Mouse (Mus musculus) stomach, postnatal 0 days (tissue): Measurements from ENCODE around the gene Gas6. TPM values are rescaled to one million over a fixed set of nuclear protein-coding genes. Genes with fewer than 3 reads are reported as not detected.

ENCODE experiments used
- ATAC-seq: fragments of 200-750 bp; cut with Nextera tagmentation; 2 replicates; pipeline ENCODE4 v1.8.0; 2017; ENCODE audit not compliant: low FRiP score, low TSS enrichment
- DNase-seq: peaks from one replicate; pipeline ENCODE4 v3.0.0-alpha.2; 2016; ENCODE audit warnings: low spot score
- H3K27ac ChIP-seq: fragments of 300-500 bp; sonication (generic); replicated peaks from 2 replicates; pipeline ENCODE4 v1.5.1; 2014; ENCODE audit warnings: mild to moderate bottlenecking, control low read depth
- H3K27me3 ChIP-seq: fragments of 300-500 bp; sonication (generic); 2 replicates; pipeline ENCODE4 v1.6.1; 2014; ENCODE audit warnings: low read length; ENCODE audit not compliant: control insufficient read depth, insufficient read depth
- H3K36me3 ChIP-seq: fragments of 300-500 bp; sonication (generic); 2 replicates; pipeline ENCODE4 v1.6.1; 2014; ENCODE audit warnings: low read length, mixed read lengths; ENCODE audit not compliant: control insufficient read depth, insufficient read depth
- H3K4me1 ChIP-seq: fragments of 300-500 bp; sonication (generic); replicated peaks from 2 replicates; pipeline ENCODE4 v1.6.1; 2014; ENCODE audit warnings: antibody characterized with exemption; ENCODE audit not compliant: control insufficient read depth, insufficient read depth
- H3K4me2 ChIP-seq: fragments of 300-500 bp; sonication (generic); replicated peaks from 2 replicates; pipeline ENCODE4 v1.6.1; 2014; ENCODE audit warnings: low read depth, mild to moderate bottlenecking, control low read depth, moderate library complexity
- H3K4me3 ChIP-seq: fragments of 300-500 bp; sonication (generic); 2 replicates; pipeline ENCODE4 v1.5.1; 2014; ENCODE audit warnings: low read depth, low read length, control low read depth
- H3K9ac ChIP-seq: fragments of 300-500 bp; sonication (generic); 2 replicates; pipeline ENCODE4 v1.6.1; 2014; ENCODE audit warnings: mild to moderate bottlenecking, low read length, control low read depth, mixed read lengths
- H3K9me3 ChIP-seq: fragments of 300-500 bp; sonication (generic); 2 replicates; pipeline ENCODE4 v1.6.1; 2016; ENCODE audit warnings: low read length; ENCODE audit not compliant: control insufficient read depth
- CTCF ChIP-seq: IDR thresholded peaks from 2 replicates; pipeline ENCODE4 v1.5.1; 2016; ENCODE audit warnings: antibody characterized with exemption, low read depth, mild to moderate bottlenecking, moderate library complexity
- EP300 ChIP-seq: optimal IDR thresholded peaks from 2 replicates; pipeline ENCODE3; 2016; ENCODE audit warnings: antibody characterized with exemption
- WGBS: fragments of 180-500 bp; shearing (Covaris S2); extraction: QIAGEN DNeasy Blood & Tissue Kit; methylation state at CpG from one replicate; pipeline ENCODE4 v1.1.7; 2014; 5-methylcytosine and 5-hydroxymethylcytosine counted together
- polyA plus RNA-seq: library from polyadenylated mRNA; unstranded; fragments of >200 nt; fragmentation: Nextera tagmentation; extraction: Ambion mirVana; gene quantifications from 2 replicates; pipeline ENCODE4 v1.2.1, GENCODE M21; 2015

Gene Gas6
- polyA plus RNA-seq, 1 experiment from 2014 or later, result 197 TPM

- Histone ChIP-seq H3K27ac (0 out of 2 replicates have a peak overlapping the region, but pooled peaks have one; percentile 40), H3K9ac (no peak overlapping the region), H3K4me2 (no peak overlapping the region), H3K36me3 (no peaks in the 10 kb centered on the region), H3K4me3 (no peak overlapping the region), H3K27me3 (no peaks in the 10 kb centered on the region), H3K9me3 (no peaks in the 10 kb centered on the region), H3K4me1 (peaks cover 3% of the 10 kb centered on the region; the same call in 1 of the 2 replicates)
- DNase-seq (no peak), ATAC-seq (no peak)
- WGBS, result 53% methylated on average over 6 of the region's 6 CpGs
- no peak for TF ChIP-seq EP300
- TF ChIP-seq CTCF, result no peak
These were observed 26.1 kb upstream of the Gas6 start for GRCm38 (mm10) chr8:13520349-13520748.

- no peak overlapping the region for H3K4me3 ChIP-seq
- 60% methylated on average over 9 of the region's 9 CpGs for WGBS
- no peaks in the 10 kb centered on the region for H3K27me3 ChIP-seq
- TF ChIP-seq CTCF (no peak), EP300 (no peak)
- peaks cover 3% of the 10 kb centered on the region; the same call in 1 of the 2 replicates for H3K4me1 ChIP-seq
- ATAC-seq (no peak), DNase-seq (no peak)
- no peak overlapping the region for H3K27ac ChIP-seq
- no peaks in the 10 kb centered on the region for H3K36me3 ChIP-seq
- no peak overlapping the region for H3K4me2 ChIP-seq
- no peak overlapping the region for H3K9ac ChIP-seq
- H3K9me3 ChIP-seq, result no peaks in the 10 kb centered on the region
These were observed 25.2 kb upstream of the Gas6 start for GRCm38 (mm10) chr8:13519503-13519902.

GRCm38 (mm10) chr8:13517284-13517781 lies 23.0 kb upstream of the Gas6 start:
- no peaks in the 10 kb centered on the region for H3K9me3 ChIP-seq
- WGBS, result 65% methylated on average over 6 of the region's 6 CpGs
- no peak overlapping the region for H3K9ac ChIP-seq
- no peak overlapping the region for H3K4me3 ChIP-seq
- no peaks in the 10 kb centered on the region for H3K36me3 ChIP-seq
- H3K27me3 ChIP-seq, result no peaks in the 10 kb centered on the region
- TF ChIP-seq CTCF (no peak), EP300 (no peak)
- H3K4me2 ChIP-seq, result no peak overlapping the region
- peaks cover 3% of the 10 kb centered on the region; the same call in 1 of the 2 replicates for H3K4me1 ChIP-seq
- H3K27ac ChIP-seq, result peak overlapping the region; percentile 82
- no peak for DNase-seq
- 0 out of 2 replicates have a peak, but pooled peaks have one; percentile 28 for ATAC-seq

- Histone ChIP-seq H3K4me3 (no peak overlapping the region), H3K9ac (no peak overlapping the region), H3K4me2 (no peak overlapping the region), H3K27ac (peak overlapping the region; percentile 82), H3K27me3 (no peaks in the 10 kb centered on the region), H3K9me3 (no peaks in the 10 kb centered on the region), H3K4me1 (peaks cover 3% of the 10 kb centered on the region; the same call in 1 of the 2 replicates), H3K36me3 (no peaks in the 10 kb centered on the region)
- WGBS, result 52% methylated on average over 5 of the region's 5 CpGs
- DNase-seq (no peak), ATAC-seq (no peak)
- no peak for TF ChIP-seq CTCF
- no peak for TF ChIP-seq EP300
These were observed 22.4 kb upstream of the Gas6 start for GRCm38 (mm10) chr8:13516728-13517127.

GRCm38 (mm10) chr8:13516011-13516442 lies 21.7 kb upstream of the Gas6 start:
- no peaks in the 10 kb centered on the region for H3K27me3 ChIP-seq
- no peaks in the 10 kb centered on the region for H3K9me3 ChIP-seq
- H3K27ac ChIP-seq, result peak overlapping the region; percentile 82
- ATAC-seq, result peak; percentile 53
- no peak overlapping the region for H3K4me2 ChIP-seq
- DNase-seq, result peak; percentile 77
- H3K4me1 ChIP-seq, result peaks cover 3% of the 10 kb centered on the region; the same call in 1 of the 2 replicates
- H3K4me3 ChIP-seq, result no peak overlapping the region
- TF ChIP-seq EP300, result no peak
- no peak for TF ChIP-seq CTCF
- H3K36me3 ChIP-seq, result no peaks in the 10 kb centered on the region
- no peak overlapping the region for H3K9ac ChIP-seq
- 38% methylated on average over 6 of the region's 7 CpGs for WGBS

GRCm38 (mm10) chr8:13513556-13514370 lies 19.5 kb upstream of the Gas6 start:
- TF ChIP-seq CTCF (no peak), EP300 (no peak)
- Histone ChIP-seq H3K36me3 (no peaks in the 10 kb centered on the region), H3K4me1 (0 out of 2 replicates have a peak, but pooled peaks cover 3% of the 10 kb centered on the region), H3K27ac (no peak overlapping the region), H3K9me3 (no peaks in the 10 kb centered on the region), H3K4me3 (no peak overlapping the region), H3K4me2 (no peak overlapping the region), H3K9ac (no peak overlapping the region), H3K27me3 (no peaks in the 10 kb centered on the region)
- ATAC-seq (no peak), DNase-seq (no peak)
- WGBS, result 81% methylated on average over 5 of the region's 5 CpGs
